Mouse (Mus musculus) stomach, postnatal 0 days (tissue): ENCODE results near the gene Gdpd3.

Experiments used
- CTCF ChIP-seq: IDR thresholded peaks from 2 replicates; pipeline ENCODE4 v1.5.1; 2016; ENCODE audit warnings: antibody characterized with exemption, low read depth, mild to moderate bottlenecking, moderate library complexity
- EP300 ChIP-seq: optimal IDR thresholded peaks from 2 replicates; pipeline ENCODE3; 2016; ENCODE audit warnings: antibody characterized with exemption

DNA sequence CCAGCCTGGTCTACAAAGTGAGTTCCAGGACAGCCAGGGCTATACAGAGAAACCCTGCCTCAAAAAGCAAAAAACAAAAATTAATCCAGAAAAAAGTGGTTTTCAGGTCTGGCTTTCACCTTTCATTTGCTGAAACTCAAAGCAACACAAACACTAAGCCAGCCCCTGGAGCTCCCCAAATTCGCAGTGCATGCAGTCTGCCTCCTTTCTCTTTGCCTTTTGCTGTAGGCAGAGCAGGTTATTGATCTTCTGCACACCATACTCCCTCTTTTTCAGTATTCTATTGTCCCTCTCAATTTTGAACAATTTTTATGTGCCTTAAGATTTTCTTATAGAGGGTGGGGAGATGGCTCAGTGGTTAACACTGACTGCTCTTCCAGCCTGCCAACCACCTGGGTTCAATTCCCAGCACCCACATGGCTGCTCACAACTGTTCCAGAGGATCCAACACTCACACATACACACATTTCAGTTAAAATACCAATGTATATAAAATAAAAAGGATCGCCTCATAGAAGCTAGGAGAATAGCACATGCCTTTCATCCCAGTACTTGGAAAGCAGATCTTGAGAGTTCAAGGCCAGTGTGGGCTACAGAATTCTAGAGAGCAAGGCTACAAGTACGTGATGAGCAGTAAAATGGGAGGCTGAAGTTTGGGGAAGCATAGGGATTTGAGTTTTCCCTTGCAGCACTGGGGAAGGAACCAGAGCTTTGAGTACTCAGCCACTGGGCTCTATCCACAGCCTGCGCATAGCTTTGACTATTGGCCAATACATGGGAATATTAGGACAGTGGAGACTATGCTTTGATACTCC is 27.5 kb downstream of the Gdpd3 start:
- TF ChIP-seq CTCF, result no peak
- TF ChIP-seq EP300, result no peak
